Mouse (Mus musculus): ENCODE data around the gene Rnf43. TPM values are rescaled to one million over a fixed set of nuclear protein-coding genes. Genes with fewer than 3 reads are reported as not detected.

The Rnf43 gene
- polyA plus RNA-seq, 1 experiment from 2014 or later = 0.67 TPM

DNA sequence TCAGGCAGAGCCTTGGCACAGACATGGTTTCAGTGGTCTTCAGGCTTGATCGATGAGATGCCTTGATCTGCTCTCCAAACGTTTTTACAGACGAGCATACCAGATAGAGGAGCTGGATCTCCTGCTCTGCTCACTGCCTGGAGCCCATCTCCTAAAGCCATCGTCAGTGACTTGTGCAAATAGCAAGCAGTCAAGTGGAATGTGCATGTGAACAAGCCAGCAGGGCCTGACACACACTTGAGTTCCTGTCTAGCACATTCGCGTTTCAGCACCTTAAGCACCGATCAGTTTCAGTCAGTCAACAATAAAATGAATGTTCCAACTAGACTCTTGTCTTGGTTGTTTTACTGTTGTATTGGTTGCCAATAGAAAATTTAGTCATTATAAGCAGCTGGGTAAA is 3.3 kb upstream of the Rnf43 start:
- Histone ChIP-seq H3K27me3 (peaks cover 19% of the 10 kb centered on the region), H3K4me3 (replicated peaks) (no peak overlapping the region), H3K9ac (replicated peaks) (no peak overlapping the region), H3K4me2 (replicated peaks) (no peak overlapping the region), H3K36me3 (no peaks in the 10 kb centered on the region), H3K9me3 (no peaks in the 10 kb centered on the region), H3K4me1 (replicated peaks) (peaks cover 7% of the 10 kb centered on the region), H3K27ac (no peak overlapping the region)
- WGBS = 78% methylated on average over 7 of the region's 7 CpGs
- no peak for ATAC-seq

DNA sequence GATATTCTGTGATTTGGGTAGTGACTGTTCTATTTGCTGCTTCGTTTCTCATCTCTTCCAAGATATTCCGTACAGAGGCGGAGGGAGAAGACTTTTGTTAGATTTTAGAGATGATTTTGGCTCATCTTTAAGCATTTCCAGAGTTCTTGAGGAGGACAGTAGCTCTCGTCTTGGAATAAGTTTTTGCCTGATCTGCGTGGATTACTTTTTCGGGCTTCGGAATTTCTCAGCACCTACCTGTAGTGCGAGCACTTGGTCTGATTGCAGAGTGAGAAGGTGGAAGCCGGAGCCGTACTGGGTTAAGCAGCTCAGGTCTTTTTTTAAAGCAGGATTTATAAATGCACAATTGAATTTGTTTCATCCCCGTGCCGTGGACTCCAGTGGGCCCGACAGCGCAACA is 300 bp downstream of the Rnf43 start:
- no peak for ATAC-seq
- Histone ChIP-seq H3K4me3 (replicated peaks) (peak overlapping the region; percentile 37), H3K4me2 (replicated peaks) (peak overlapping the region; percentile 61), H3K9me3 (no peaks in the 10 kb centered on the region), H3K36me3 (no peaks in the 10 kb centered on the region), H3K27me3 (peaks cover 23% of the 10 kb centered on the region), H3K4me1 (replicated peaks) (peaks cover 7% of the 10 kb centered on the region), H3K27ac (no peak overlapping the region), H3K9ac (replicated peaks) (0 out of 2 replicates have a peak overlapping the region, but pooled peaks have one; percentile 4)
- 9% methylated on average over 14 of the region's 14 CpGs for WGBS

DNA sequence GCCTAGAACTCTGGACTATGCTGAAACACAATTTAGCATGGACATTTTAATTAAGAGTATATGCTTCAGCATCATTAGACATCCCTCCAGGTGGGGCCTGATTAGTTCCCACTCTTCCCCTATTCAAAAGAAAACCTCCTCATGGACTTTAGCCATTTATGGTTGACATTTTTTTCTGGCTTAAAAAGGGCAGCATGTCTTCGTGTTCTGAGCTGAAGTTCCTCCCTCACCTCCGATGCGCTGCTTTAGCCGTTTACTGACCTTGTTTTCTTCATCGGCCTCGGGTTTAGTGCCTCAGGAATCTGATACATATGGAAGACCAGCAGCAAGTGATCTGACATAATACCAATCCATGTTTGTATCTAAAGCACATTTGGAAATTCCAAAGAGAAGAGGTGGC is 1.4 kb downstream of the Rnf43 start:
- Histone ChIP-seq H3K4me2 (replicated peaks) (no peak overlapping the region), H3K27me3 (peaks cover 23% of the 10 kb centered on the region), H3K9me3 (no peaks in the 10 kb centered on the region), H3K4me1 (replicated peaks) (peaks cover 7% of the 10 kb centered on the region), H3K27ac (no peak overlapping the region), H3K4me3 (replicated peaks) (no peak overlapping the region), H3K36me3 (no peaks in the 10 kb centered on the region), H3K9ac (replicated peaks) (no peak overlapping the region)
- WGBS = 82% methylated on average over 6 of the region's 6 CpGs
- no peak for ATAC-seq

DNA sequence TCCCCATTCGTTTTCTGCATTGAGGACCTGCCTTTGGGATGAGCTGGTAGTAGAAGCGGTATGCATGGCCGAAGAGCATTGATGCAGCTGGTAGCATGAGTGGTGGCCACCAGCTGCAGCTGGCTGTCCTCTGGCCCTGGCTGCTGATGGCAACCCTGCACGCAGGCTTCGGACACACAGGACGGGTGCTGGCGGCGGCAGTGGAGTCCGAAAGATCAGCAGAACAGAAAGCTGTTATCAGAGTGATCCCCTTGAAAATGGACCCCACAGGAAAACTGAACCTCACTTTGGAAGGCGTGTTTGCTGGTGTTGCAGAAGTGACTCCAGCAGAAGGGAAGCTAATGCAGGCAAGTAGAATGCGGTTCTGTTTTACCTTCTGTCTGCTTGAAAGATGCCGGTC is 2.0 kb downstream of the Rnf43 start:
- Histone ChIP-seq H3K4me2 (replicated peaks) (no peak overlapping the region), H3K9me3 (no peaks in the 10 kb centered on the region), H3K4me1 (replicated peaks) (peaks cover 7% of the 10 kb centered on the region), H3K27ac (no peak overlapping the region), H3K27me3 (peaks cover 23% of the 10 kb centered on the region), H3K4me3 (replicated peaks) (no peak overlapping the region), H3K9ac (replicated peaks) (no peak overlapping the region), H3K36me3 (no peaks in the 10 kb centered on the region)
- WGBS = 83% methylated on average over 12 of the region's 12 CpGs
- ATAC-seq = no peak

DNA sequence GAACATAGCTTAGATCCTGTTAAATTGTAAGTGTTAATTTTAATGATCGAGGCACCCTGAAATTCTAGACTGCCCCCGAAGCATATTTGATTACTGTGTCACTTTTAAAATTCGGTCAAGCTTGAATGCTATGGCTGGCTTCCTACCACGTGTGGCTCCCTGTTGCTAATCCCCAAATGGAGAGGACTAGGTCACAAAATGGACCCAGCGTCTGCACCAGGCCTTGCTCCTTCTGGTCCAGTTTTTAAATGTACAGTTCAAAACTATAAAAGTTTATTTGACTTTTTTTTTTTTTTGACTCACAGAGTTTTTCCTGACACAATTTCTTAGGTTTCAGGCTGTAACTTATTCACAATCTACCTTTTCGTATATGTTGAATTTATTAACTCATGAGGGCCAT is 2.7 kb downstream of the Rnf43 start:
- WGBS = 64% methylated on average over 6 of the region's 6 CpGs
- Histone ChIP-seq H3K4me1 (replicated peaks) (peaks cover 7% of the 10 kb centered on the region), H3K27me3 (peaks cover 23% of the 10 kb centered on the region), H3K4me3 (replicated peaks) (no peak overlapping the region), H3K9me3 (no peaks in the 10 kb centered on the region), H3K9ac (replicated peaks) (no peak overlapping the region), H3K4me2 (replicated peaks) (no peak overlapping the region), H3K36me3 (no peaks in the 10 kb centered on the region), H3K27ac (no peak overlapping the region)
- ATAC-seq = no peak

GRCm38 (mm10) chr11:87665658-87666057 is 3.1 kb downstream of the Rnf43 start:
- WGBS = 81% methylated on average over 2 of the region's 2 CpGs
- ATAC-seq = no peak
- H3K36me3 ChIP-seq = no peaks in the 10 kb centered on the region
- no peak overlapping the region for H3K4me2 ChIP-seq (replicated peaks)
- H3K27ac ChIP-seq = no peak overlapping the region
- peaks cover 7% of the 10 kb centered on the region for H3K4me1 ChIP-seq (replicated peaks)
- no peaks in the 10 kb centered on the region for H3K9me3 ChIP-seq
- no peak overlapping the region for H3K9ac ChIP-seq (replicated peaks)
- H3K27me3 ChIP-seq = peaks cover 23% of the 10 kb centered on the region
- no peak overlapping the region for H3K4me3 ChIP-seq (replicated peaks)

DNA sequence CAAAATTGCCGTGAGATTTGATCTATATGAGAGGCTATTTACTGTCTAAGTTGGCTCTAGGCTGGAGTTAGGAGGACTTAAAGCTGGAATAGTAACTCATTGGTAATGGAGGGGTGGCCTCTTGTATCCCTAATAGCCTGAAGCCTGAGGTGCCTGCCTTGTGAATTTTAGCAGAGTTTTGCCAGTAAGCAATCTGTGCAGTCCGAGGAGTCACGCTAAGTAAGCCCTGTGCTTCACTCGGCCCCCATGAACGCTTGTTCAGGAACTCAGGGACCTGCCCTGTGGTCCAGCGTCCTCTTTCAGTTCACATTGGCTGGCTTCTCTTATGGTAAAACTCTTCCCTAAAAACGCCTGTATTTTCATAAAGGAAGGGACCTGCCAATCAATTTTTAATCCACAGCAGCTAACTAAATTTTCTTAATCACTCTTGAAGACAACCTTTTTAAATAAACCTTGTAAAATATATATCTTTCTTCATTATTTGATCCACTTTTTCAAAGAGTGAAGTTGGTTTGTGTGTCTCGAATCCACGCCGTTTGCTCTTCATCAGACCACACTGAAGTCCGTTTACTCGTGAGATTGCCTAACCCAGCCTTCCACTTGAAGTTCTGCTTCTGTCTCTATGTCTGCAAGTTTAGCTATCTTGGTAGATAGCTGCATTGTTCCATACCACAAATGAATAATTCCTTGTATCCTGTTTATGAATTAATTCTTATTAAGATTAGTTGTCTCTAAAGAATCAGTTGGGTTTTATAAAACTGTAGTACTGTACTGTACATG is 3.9 kb downstream of the Rnf43 start:
- peaks cover 7% of the 10 kb centered on the region for H3K4me1 ChIP-seq (replicated peaks)
- no peak overlapping the region for H3K4me2 ChIP-seq (replicated peaks)
- peaks cover 23% of the 10 kb centered on the region for H3K27me3 ChIP-seq
- 82% methylated on average over 12 of the region's 12 CpGs for WGBS
- H3K4me3 ChIP-seq (replicated peaks) = no peak overlapping the region
- H3K36me3 ChIP-seq = no peaks in the 10 kb centered on the region
- no peak overlapping the region for H3K9ac ChIP-seq (replicated peaks)
- ATAC-seq = no peak
- H3K9me3 ChIP-seq = no peaks in the 10 kb centered on the region
- H3K27ac ChIP-seq = no peak overlapping the region

DNA sequence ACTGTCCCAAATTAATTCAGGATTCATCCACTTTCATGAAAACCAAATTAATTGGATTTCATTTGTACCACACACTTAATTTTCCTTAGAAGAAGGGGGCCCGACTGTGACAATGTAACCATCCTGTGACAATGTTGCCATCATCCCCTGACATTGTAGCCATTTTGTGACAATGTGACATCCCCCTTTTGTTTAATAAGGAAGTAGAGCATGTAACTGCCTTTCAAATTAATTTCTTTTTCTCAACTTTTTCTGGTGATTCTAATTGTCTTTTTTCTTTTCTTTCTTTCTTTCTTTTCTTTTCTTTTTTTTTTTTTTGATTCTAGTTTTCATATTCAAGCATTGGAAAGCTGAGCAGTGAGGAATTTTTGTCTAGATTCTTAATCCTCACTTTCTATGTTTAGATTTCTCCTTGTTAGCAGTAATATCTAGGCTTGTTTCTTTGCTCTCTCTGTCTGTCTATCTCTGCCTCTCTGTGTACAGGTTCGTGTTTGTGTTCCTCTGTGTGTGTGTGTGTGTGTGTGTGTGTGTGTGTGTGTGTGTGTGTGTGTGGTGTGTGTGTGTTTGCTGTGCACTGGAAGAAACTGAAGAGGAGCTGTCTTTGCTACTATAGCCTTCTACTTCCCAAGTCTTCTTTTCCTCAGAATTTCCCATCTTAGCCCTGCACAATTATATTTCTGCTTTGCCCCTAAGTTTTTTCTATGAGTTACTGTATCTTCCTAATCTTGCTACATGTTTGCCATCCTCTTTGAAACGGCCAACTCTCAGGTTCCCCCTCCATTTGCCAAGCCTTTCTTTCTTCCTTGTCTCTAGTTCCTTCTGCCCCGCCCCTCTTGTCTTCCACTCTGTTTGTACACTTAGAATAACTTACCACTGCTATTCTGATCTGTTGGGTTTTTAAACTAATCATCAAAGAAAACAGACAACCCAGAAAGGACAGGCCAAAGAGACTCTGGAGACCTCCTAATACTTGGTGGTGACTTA is 4.9 kb downstream of the Rnf43 start:
- Histone ChIP-seq H3K27ac (no peak overlapping the region), H3K4me2 (replicated peaks) (no peak overlapping the region), H3K27me3 (peaks cover 22% of the 10 kb centered on the region), H3K36me3 (no peaks in the 10 kb centered on the region), H3K4me1 (replicated peaks) (peaks cover 7% of the 10 kb centered on the region), H3K4me3 (replicated peaks) (no peak overlapping the region), H3K9ac (replicated peaks) (no peak overlapping the region), H3K9me3 (no peaks in the 10 kb centered on the region)
- no peak for ATAC-seq
- 68% methylated on average over 4 of the region's 4 CpGs for WGBS

DNA sequence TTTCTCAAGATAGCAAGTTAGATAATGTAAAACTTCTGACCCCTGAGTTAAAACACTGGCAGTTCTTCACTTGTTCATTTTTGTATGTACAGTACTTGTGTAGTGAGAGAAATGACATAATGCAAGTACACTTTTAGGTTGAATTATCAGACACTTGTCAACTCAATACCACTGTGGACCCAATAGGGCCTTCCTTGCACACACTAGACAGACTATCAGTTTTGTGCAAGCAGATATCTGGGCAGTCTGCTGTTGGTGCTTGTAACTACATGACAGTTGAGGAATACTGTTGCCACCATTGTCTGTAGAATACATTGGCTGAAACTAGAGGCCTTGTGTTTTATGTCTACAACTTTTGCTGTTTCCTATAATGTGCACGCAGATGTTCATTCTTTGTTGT is 10.8 kb downstream of the Rnf43 start:
- WGBS = 100% methylated on average over 1 of the region's 1 CpGs
- no peak for ATAC-seq
- Histone ChIP-seq H3K9me3 (no peaks in the 10 kb centered on the region), H3K9ac (replicated peaks) (no peak overlapping the region), H3K4me2 (replicated peaks) (no peak overlapping the region), H3K27me3 (no peaks in the 10 kb centered on the region), H3K36me3 (no peaks in the 10 kb centered on the region), H3K27ac (no peak overlapping the region), H3K4me3 (replicated peaks) (no peak overlapping the region), H3K4me1 (replicated peaks) (0 out of 2 replicates have a peak, but pooled peaks cover 3% of the 10 kb centered on the region)

GRCm38 (mm10) chr11:87675606-87676005 is 13.1 kb downstream of the Rnf43 start:
- Histone ChIP-seq H3K27ac (no peak overlapping the region), H3K27me3 (no peaks in the 10 kb centered on the region), H3K9ac (replicated peaks) (no peak overlapping the region), H3K4me1 (replicated peaks) (0 out of 2 replicates have a peak, but pooled peaks cover 3% of the 10 kb centered on the region), H3K4me3 (replicated peaks) (no peak overlapping the region), H3K9me3 (no peaks in the 10 kb centered on the region), H3K36me3 (no peaks in the 10 kb centered on the region), H3K4me2 (replicated peaks) (no peak overlapping the region)
- no peak for ATAC-seq
- whole genome bisulfite sequencing = 90% methylated on average over 6 of the region's 6 CpGs

- Histone ChIP-seq H3K4me3 (replicated peaks) (no peak overlapping the region), H3K4me1 (replicated peaks) (0 out of 2 replicates have a peak, but pooled peaks cover 3% of the 10 kb centered on the region), H3K36me3 (no peaks in the 10 kb centered on the region), H3K4me2 (replicated peaks) (no peak overlapping the region), H3K27me3 (no peaks in the 10 kb centered on the region), H3K9me3 (no peaks in the 10 kb centered on the region), H3K9ac (replicated peaks) (no peak overlapping the region), H3K27ac (no peak overlapping the region)
- 27% methylated on average over 5 of the region's 5 CpGs for WGBS
- ATAC-seq = no peak
Measured at GRCm38 (mm10) chr11:87677756-87678155, 15.2 kb downstream of the Rnf43 start.

DNA sequence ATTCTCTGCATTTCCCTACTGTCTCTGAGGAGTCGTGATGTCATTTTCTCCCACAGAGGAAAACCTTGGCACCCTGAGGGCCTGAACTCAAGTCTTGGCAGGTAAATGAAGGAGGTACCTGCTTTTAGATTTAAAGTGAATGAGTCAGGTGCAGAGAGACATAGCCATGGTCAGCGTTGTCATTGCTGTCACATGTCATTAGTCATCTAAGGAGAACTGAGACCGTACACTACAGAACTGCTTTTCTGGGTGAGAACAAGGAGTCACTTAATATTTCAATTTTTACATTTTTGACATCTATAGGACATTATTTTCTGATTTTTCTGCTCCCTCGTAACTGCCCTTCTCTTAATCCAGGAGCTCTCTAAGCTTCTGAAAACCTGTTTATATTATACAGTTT is 16.0 kb downstream of the Rnf43 start:
- no peak for ATAC-seq
- Histone ChIP-seq H3K27me3 (no peaks in the 10 kb centered on the region), H3K9me3 (no peaks in the 10 kb centered on the region), H3K27ac (no peak overlapping the region), H3K4me2 (replicated peaks) (no peak overlapping the region), H3K9ac (replicated peaks) (no peak overlapping the region), H3K4me3 (replicated peaks) (no peak overlapping the region), H3K36me3 (no peaks in the 10 kb centered on the region), H3K4me1 (replicated peaks) (0 out of 2 replicates have a peak, but pooled peaks cover 7% of the 10 kb centered on the region)
- 87% methylated on average over 4 of the region's 4 CpGs for WGBS
